Mouse (Mus musculus) forebrain, embryonic 12.5 days (tissue): ENCODE measurements around the gene Tbc1d10a. TPM values are rescaled to one million over a fixed set of nuclear protein-coding genes. Genes with fewer than 3 reads are reported as not detected.

Experiments used
- ATAC-seq: fragments of 200-750 bp; cut with Nextera tagmentation; 2 replicates; pipeline ENCODE4 v1.8.0; 2017; ENCODE audit warnings: moderate TSS enrichment; ENCODE audit not compliant: low FRiP score
- H3K27ac ChIP-seq: fragments of 300-500 bp; sonication (generic); 2 replicates; pipeline ENCODE4 v1.5.1; 2016; ENCODE audit warnings: mild to moderate bottlenecking
- H3K27me3 ChIP-seq: fragments of 300-500 bp; sonication (generic); 2 replicates; pipeline ENCODE4 v1.6.1; 2016; ENCODE audit warnings: mild to moderate bottlenecking
- H3K36me3 ChIP-seq: fragments of 300-500 bp; sonication (generic); replicated peaks from 2 replicates; pipeline ENCODE4 v1.6.1; 2016; ENCODE audit warnings: mild to moderate bottlenecking
- H3K4me1 ChIP-seq: fragments of 300-500 bp; sonication (generic); 2 replicates; pipeline ENCODE4 v1.6.1; 2016
- H3K4me2 ChIP-seq: fragments of 300-500 bp; sonication (generic); 2 replicates; pipeline ENCODE4 v1.6.1; 2016; ENCODE audit warnings: mild to moderate bottlenecking, moderate library complexity
- H3K4me3 ChIP-seq: fragments of 300-500 bp; sonication (generic); replicated peaks from 2 replicates; pipeline ENCODE4 v1.5.1; 2016; ENCODE audit warnings: mild to moderate bottlenecking
- H3K9ac ChIP-seq: fragments of 300-500 bp; sonication (generic); 2 replicates; pipeline ENCODE4 v1.6.1; 2016; ENCODE audit warnings: mild to moderate bottlenecking
- H3K9me3 ChIP-seq: fragments of 300-500 bp; sonication (generic); 2 replicates; pipeline ENCODE4 v1.6.1; 2016
- WGBS: fragments of 180-500 bp; shearing (Covaris S2); methylation state at CpG from one replicate; pipeline ENCODE4 v1.1.7; 2016; 5-methylcytosine and 5-hydroxymethylcytosine counted together
- polyA plus RNA-seq: library from polyadenylated mRNA; unstranded; fragments of >200 nt; fragmentation: Nextera tagmentation; extraction: Ambion mirVana; gene quantifications from 2 replicates; pipeline ENCODE4 v1.2.1, GENCODE M21; 2016

Tbc1d10a gene
- polyA plus RNA-seq, 1 experiment from 2014 or later = 26.7 TPM

DNA sequence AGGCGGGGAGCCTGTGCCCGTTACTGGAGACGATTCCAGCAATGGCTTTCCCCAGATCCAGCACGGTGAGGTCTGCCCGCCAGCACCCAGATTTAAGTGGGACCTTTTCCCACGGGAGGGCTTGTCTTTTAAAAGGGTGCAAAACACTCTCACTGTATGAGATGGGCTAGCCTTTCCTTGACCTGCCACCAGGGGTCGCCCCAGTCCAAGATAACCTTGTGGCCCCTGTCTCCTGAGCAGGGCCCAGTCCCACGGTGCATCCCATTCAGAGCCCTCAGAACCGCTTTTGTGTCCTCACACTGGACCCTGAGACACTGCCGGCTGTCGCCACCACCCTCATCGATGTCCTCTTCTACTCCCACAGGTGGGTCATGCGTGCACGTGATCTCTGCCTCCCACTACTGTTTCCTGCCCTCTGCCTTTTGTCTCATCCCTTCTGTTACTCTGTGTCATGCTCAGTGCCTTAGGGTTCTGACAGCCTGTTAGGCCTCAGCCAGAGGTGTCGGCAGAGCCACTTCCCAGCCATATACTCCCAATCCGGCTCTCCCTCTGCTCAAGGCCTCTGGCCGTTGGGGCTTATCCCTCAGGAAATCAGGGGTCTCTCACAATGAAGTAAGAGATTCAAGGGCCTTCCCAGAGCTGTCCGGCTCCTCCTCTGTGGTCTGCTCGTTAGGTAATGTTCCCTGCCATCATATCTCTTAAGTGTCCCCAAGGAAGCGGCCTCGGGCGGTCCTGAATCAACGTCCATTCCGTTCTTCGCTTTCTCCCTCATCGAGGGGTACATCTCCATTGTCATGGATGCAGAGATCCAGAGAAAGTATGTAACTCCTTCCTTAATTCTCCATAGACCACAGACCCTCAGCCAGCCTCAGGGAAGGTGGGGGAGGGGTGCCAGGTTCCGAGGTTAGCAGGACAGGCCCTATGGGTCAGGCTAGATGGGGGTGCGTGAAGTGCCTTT, 34.1 kb downstream of the Tbc1d10a start:
- WGBS = 44% methylated on average over 28 of the region's 28 CpGs
- Histone ChIP-seq H3K27me3 (peaks cover 30% of the 10 kb centered on the region), H3K9ac (no peak overlapping the region), H3K4me3 (no peak overlapping the region), H3K4me1 (peaks cover 9% of the 10 kb centered on the region; the same call in 1 of the 2 replicates), H3K9me3 (no peaks in the 10 kb centered on the region), H3K36me3 (no peaks in the 10 kb centered on the region), H3K4me2 (no peak overlapping the region), H3K27ac (no peak overlapping the region)
- ATAC-seq = peak; percentile 36; the same call in 1 of the 2 replicates

DNA sequence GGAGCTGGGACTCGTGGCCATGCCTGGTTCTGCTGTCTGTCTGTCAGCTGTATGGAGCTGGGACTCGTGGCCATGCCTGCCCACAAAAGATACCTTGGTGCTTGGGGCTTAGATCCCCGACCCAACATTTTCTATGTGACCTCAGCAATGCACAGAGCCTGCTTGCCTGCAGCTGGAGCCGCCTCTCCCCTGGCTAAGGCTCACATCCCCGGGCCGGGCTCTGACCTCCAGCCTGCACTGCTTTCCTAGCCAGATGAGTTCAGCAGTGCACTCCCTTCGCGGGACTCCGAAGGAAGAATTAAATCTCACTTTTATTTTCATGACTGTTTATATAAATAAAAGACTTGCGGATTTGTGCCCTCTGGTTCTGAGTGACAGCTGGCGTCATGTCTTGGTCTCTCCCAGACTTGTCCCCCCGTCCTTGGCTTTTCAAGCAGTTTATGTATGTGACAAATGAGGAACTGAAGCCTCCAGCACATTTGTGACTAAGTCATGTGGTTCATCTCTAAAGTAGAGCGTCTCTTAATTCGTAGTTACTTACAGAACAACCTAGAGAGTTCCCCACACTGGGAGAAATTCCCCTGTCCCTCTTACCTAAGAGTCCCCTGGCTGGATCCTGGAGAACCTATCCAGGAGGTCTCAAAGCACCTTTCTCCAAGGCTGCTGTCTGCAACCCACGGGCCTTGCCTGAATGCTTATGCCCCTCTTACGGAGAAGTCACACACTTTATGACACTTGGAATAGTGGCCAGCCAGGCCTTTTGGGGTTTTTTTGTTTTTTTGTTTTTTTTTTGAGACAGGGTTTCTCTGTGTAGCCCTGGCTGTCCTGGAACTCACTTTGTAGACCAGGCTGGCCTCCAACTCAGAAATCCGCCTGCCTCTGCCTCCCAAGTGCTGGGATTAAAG, 35.7 kb downstream of the Tbc1d10a start:
- no peak overlapping the region for H3K27ac ChIP-seq
- H3K4me1 ChIP-seq = peaks cover 9% of the 10 kb centered on the region; the same call in 1 of the 2 replicates
- no peak overlapping the region for H3K4me3 ChIP-seq
- no peak overlapping the region for H3K4me2 ChIP-seq
- WGBS = 77% methylated on average over 17 of the region's 17 CpGs
- ATAC-seq = no peak
- no peaks in the 10 kb centered on the region for H3K36me3 ChIP-seq
- H3K9me3 ChIP-seq = no peaks in the 10 kb centered on the region
- no peak overlapping the region for H3K9ac ChIP-seq
- H3K27me3 ChIP-seq = peaks cover 29% of the 10 kb centered on the region

DNA sequence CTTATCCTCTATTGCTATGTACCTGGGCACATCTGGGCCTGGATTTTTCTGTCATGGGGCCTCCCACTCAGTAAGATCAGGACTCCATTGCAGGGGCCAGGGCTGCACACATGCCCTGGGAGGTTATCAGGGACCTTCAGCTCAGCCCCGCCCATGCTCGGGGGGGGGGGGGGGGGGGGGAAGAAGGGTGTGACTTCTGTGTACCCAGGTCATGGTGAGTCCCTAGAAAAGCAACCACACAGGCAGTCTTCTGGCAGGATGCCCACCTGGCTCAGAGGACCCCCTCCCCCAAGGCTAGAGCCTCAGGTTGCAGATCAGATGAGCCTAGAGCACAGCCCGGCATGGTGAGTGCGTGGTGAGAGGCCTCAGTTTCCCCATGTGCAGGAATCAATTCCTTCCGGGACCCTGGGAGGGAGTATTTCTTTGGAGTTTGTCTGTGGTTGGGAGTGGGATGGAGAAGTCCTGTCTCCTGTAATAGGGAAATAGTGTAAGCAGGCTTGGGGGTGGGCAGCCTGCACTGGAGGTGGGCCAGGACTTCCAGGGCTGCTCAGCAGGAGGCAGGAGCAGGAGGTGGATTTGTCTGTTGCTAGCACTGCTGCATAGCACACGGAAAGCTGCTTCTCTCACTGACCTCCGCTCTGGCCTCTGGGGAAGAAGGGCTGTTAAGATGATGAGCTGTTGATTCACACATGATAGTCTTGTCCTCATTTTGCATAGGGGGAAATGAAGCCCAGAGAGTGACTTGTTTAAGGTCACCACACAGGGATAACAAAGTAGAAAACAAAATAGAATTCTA, 37.0 kb downstream of the Tbc1d10a start:
- Histone ChIP-seq H3K27me3 (peaks cover 18% of the 10 kb centered on the region), H3K9ac (no peak overlapping the region), H3K36me3 (no peaks in the 10 kb centered on the region), H3K4me2 (no peak overlapping the region), H3K27ac (no peak overlapping the region), H3K9me3 (no peaks in the 10 kb centered on the region), H3K4me1 (peaks cover 1% of the 10 kb centered on the region; the same call in 1 of the 2 replicates), H3K4me3 (no peak overlapping the region)
- WGBS = 30% methylated on average over 7 of the region's 7 CpGs
- ATAC-seq = no peak

DNA sequence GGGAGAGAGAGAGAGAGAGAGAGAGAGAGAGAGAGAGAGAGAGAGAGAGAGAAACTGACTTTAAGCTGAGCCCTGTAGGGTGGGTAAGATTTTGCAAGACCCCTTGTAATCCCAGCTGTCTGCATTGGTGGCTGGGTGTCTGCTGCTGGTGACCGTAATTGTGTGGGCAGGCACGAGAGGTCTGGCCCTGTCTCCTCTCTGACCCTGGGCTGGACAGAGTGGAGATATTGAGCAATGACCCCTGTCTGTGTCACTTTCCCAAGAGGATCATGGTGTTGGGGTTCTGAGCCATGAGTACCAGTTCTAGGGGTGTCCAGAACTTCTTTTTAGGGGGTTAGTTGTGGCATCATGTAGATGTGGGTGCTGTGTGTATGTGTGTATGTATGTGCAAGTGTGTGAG, 37.6 kb downstream of the Tbc1d10a start:
- Histone ChIP-seq H3K9me3 (no peaks in the 10 kb centered on the region), H3K36me3 (no peaks in the 10 kb centered on the region), H3K27ac (no peak overlapping the region), H3K4me2 (no peak overlapping the region), H3K9ac (no peak overlapping the region), H3K4me3 (no peak overlapping the region), H3K27me3 (peaks cover 11% of the 10 kb centered on the region), H3K4me1 (no peaks in the 10 kb centered on the region)
- ATAC-seq = no peak
- 54% methylated on average over 2 of the region's 2 CpGs for WGBS

DNA sequence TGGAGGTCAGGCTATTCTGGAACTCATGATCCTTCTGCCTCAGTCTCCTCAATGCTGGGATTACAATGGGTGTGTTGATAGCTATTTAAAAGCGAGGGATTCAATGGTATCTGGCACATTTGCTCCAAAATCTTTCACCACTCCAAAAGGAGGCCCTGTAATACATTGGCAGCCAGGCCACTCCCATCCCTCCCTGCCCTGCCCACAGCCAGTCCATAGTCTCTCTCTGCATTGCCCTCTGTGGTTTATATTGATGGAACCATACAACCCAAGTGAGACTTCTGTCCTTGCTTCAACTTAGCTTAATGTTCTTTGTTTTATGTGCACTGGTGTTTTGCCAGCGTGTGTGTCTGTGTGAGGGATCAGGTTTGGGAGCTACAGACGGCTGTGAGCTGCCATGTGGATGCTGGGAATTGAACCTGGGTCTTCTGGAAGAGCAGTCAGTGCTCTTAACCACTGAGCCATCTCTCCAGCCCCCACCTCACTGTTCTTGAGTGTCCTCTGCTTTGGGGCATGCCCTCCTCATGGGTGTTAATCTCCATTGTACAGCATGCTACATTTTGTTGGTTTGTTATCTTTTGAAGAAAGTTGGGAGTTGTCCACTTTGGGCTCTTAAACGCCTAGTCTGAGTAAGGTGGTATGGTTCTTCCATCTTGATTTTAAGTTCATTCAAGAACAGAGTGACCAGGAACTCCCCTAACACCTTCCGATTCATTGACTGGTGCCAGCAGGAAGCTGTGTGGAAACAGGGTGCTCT, 40.2 kb downstream of the Tbc1d10a start:
- no peaks in the 10 kb centered on the region for H3K9me3 ChIP-seq
- no peak for ATAC-seq
- H3K36me3 ChIP-seq = no peaks in the 10 kb centered on the region
- H3K4me3 ChIP-seq = no peak overlapping the region
- no peaks in the 10 kb centered on the region; the same call in 1 of the 2 replicates for H3K27me3 ChIP-seq
- H3K27ac ChIP-seq = no peak overlapping the region
- no peaks in the 10 kb centered on the region for H3K4me1 ChIP-seq
- H3K4me2 ChIP-seq = no peak overlapping the region
- no peak overlapping the region for H3K9ac ChIP-seq
- 80% methylated on average over 5 of the region's 5 CpGs for WGBS

DNA sequence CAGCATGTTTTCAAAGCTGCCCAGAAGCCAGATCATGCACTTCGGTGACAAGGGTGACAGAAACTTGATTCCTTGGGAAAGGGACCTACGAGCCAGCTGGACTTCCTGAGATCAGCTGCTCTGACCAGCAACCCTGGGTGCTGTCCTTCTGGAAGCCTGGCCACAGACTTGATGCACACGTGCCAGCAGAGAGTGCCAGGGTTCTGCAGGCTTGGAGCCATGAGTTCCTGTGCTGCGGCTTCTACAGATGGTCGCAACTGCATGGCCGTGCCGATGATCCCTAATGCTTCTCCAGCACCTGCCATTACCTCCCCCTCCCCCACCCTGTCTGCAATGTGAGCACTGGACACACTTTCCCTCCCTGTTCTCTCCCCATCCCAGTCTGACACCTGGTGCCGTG, 41.9 kb downstream of the Tbc1d10a start:
- WGBS = 64% methylated on average over 8 of the region's 8 CpGs
- ATAC-seq = no peak
- H3K4me1 ChIP-seq = no peaks in the 10 kb centered on the region
- no peaks in the 10 kb centered on the region for H3K9me3 ChIP-seq
- H3K36me3 ChIP-seq = no peaks in the 10 kb centered on the region
- no peaks in the 10 kb centered on the region for H3K27me3 ChIP-seq
- no peak overlapping the region for H3K4me2 ChIP-seq
- H3K4me3 ChIP-seq = no peak overlapping the region
- no peak overlapping the region for H3K27ac ChIP-seq
- no peak overlapping the region for H3K9ac ChIP-seq

DNA sequence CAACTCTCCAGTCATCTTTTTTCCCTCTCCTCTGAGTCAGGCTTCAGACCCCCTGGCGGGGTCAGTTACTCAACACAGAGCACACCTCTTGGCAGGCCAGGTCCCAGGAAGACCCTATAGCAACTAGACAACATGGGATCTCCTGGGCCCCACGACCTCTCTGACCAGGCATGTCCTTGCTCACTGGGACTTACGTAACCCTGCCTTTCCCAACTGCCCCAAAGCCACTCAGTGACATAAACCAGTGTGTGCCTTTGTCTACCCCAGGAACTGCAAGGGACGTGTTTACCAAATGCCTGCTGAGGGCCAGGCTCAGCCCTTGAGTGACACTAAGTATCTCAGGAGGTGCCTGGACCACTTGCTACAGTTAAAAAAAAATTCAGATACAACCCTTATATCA, 43.3 kb downstream of the Tbc1d10a start:
- WGBS = 70% methylated on average over 4 of the region's 4 CpGs
- Histone ChIP-seq H3K9ac (no peak overlapping the region), H3K4me1 (no peaks in the 10 kb centered on the region), H3K4me2 (no peak overlapping the region), H3K36me3 (no peaks in the 10 kb centered on the region), H3K4me3 (no peak overlapping the region), H3K27me3 (no peaks in the 10 kb centered on the region), H3K9me3 (no peaks in the 10 kb centered on the region), H3K27ac (no peak overlapping the region)
- no peak for ATAC-seq

DNA sequence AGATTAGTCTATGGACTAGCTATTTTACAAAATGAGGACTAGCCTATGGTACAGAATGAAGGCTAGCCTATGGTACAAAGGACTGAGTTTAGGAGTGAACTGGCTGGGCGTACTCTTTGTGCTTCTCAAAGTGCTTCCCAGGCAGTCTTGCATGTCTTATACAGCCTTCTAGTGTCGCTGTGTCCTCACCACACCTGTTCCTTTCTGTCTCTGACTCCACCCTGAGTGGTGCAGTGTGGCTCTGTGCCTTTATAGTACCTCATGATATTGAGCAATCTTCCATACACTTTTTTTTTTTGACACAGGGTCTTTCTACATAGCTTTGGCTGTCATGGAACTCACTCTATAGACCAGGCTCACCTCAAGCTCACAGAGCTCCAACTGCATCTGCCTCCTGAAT, 44.8 kb downstream of the Tbc1d10a start:
- Histone ChIP-seq H3K36me3 (no peaks in the 10 kb centered on the region), H3K4me2 (no peak overlapping the region), H3K27me3 (no peaks in the 10 kb centered on the region), H3K27ac (no peak overlapping the region), H3K4me3 (no peak overlapping the region), H3K9me3 (no peaks in the 10 kb centered on the region), H3K4me1 (peaks cover 7% of the 10 kb centered on the region; the same call in 1 of the 2 replicates), H3K9ac (no peak overlapping the region)
- no peak for ATAC-seq
- 88% methylated on average over 2 of the region's 2 CpGs for WGBS

DNA sequence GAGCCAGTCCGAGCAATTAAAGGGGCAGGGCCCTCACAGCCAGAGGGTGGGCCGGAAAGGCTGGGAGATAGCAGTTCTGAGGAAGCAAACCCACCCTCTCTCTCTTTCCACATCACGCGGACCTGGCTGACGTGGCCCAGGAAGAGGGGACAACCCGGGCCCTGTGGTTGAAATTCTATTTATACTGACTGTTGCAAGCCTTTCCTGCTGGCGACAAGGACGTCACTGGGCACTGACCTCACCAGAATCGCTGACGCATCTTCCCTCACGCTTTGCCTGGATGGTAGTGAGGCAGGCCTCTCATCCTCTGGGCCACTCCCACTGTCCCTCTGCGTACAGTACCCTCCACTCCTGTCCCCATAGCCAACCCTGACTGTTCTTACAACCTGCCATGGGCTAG, 46.1 kb downstream of the Tbc1d10a start:
- no peak overlapping the region for H3K4me2 ChIP-seq
- ATAC-seq = no peak
- no peaks in the 10 kb centered on the region for H3K27me3 ChIP-seq
- H3K4me3 ChIP-seq = no peak overlapping the region
- no peak overlapping the region for H3K9ac ChIP-seq
- H3K4me1 ChIP-seq = peaks cover 7% of the 10 kb centered on the region; the same call in 1 of the 2 replicates
- WGBS = 75% methylated on average over 12 of the region's 12 CpGs
- no peaks in the 10 kb centered on the region for H3K9me3 ChIP-seq
- no peaks in the 10 kb centered on the region for H3K36me3 ChIP-seq
- H3K27ac ChIP-seq = no peak overlapping the region

DNA sequence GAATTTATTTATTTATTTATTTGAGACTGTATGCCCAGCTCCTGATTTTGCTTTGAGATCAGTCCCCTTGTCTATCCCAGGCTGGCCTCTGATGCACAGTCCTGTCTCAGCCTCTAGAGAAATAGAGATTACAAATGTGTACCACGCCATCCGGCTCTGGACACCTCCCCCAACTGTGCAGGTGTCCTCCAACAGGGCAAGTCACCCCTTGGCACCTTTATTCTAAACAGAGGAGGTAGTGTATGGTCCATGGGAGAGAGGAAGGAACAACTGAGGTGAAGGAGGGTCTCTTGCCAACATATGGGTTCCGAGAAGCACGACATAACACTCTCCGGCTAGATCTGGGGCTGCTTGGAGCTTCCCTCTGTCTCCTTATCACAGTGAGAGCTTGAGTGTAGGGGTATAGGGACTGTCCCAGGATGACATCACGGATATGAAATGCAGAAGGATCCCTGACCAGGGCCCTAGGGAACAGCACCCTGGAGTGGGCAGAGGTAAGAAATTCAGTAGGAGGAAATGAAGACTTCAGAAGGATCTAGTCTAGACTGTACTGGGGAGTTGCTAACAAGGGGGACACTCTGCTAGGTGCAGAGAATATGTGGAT, 48.6 kb downstream of the Tbc1d10a start:
- WGBS = 89% methylated on average over 6 of the region's 6 CpGs
- Histone ChIP-seq H3K4me2 (no peak overlapping the region), H3K27ac (no peak overlapping the region), H3K4me3 (no peak overlapping the region), H3K27me3 (no peaks in the 10 kb centered on the region), H3K9ac (no peak overlapping the region), H3K36me3 (no peaks in the 10 kb centered on the region), H3K9me3 (no peaks in the 10 kb centered on the region), H3K4me1 (peaks cover 7% of the 10 kb centered on the region; the same call in 1 of the 2 replicates)
- no peak for ATAC-seq
